Comparison of ENCODE assay signal across 8 mouse cellular contexts in the genomic region with DNA sequence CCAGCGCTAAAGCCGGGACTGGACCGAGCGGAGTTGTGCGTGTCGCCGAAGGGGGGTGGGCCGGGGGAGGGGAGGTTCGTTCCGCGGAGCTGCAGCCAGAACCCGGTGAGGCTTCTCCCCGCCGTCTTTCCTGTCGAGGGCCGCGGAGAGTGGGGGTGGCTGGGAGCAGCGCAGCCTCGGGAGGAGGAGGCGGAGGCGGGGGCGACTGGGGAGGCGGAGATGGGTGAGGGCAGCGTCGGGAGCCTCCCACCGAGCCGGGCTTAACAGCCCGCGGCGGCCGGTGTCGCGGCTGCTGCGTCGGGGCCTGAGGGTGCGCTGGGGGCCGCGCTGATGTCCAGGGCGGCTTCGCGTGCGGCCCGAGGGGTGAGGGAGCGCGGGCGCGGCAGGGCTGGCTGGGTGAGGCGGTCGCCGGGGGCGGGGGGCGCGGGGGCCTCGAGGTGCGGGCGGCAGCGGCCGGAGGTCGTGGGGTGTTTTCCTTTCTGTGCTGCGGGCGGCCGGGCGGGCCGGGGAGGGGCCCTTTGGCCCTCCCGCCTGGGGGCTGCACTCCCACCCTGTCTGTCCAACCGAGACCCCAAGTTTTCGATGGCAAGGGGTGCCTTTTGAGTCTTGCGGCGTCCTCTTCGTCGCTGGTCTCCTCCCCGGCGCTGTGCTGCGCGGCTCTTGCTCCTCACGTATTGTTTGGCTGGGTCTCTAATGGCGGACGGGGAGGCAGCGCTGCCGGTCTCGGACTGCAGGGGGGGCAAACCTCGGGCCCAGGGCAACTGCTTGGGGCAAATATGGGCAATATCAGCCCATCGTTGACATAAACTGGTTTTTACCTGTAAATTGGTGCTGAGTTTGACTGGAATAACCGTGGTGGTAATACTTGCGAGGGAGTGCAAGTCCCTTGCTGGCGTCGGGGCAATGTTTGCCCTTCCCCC. TPM values are rescaled to one million over a fixed set of nuclear protein-coding genes. Genes with fewer than 3 reads are reported as not detected.
A peak's percentile ranks its signal among the peaks of the same experiment; 100 is the strongest.
DNase-seq lines count a peak whose midpoint lies in the region; ATAC-seq and TF ChIP-seq lines count a peak whose summit lies in the region.
"Not testable (repeated sequence)": the region's sequence is repeated elsewhere in the genome, so short reads cannot be mapped to it uniquely, and the experiment has no call there.

Gene Zmym2, plus strand, starts transcription at position 60 of the 920 bp plus-strand sequence.

- not testable (repeated sequence) for TF ChIP-seq EP300 in ES-Bruce4 (IDR thresholded peaks at IDR 0.05; ENCODE audit: insufficient read depth, low read depth, low read length); heart, postnatal 0 days (IDR thresholded peaks at IDR 0.05; ENCODE audit: low read depth); stomach, postnatal 0 days (optimal IDR thresholded peaks at IDR 0.05)

- not testable (repeated sequence) for H3K27me3 ChIP-seq in ES-Bruce4 (ENCODE audit: control insufficient read depth, insufficient read depth, low read length, poor library complexity, severe bottlenecking); forebrain, embryonic 13.5 days; heart, postnatal 0 days (ENCODE audit: control insufficient read depth, insufficient read depth, low read length); liver, embryonic 16.5 days (ENCODE audit: control insufficient read depth, insufficient read depth, low read depth, low read length); neural tube, embryonic 12.5 days (replicated peaks); stomach, postnatal 0 days (ENCODE audit: control insufficient read depth, insufficient read depth, low read length)

- H3K27ac ChIP-seq in ES-Bruce4 (ENCODE audit: insufficient read depth, low read length), result peak within 1 kb of the TSS; percentile 71
- peak within 1 kb of the TSS; percentile 99 for H3K27ac ChIP-seq in forebrain, embryonic 13.5 days
- H3K27ac ChIP-seq in heart, postnatal 0 days (ENCODE audit: low read depth), result peak within 1 kb of the TSS; percentile 100
- peak within 1 kb of the TSS; percentile 92 for H3K27ac ChIP-seq in liver, embryonic 16.5 days (ENCODE audit: low read length)
- peak within 1 kb of the TSS; percentile 98 for H3K27ac ChIP-seq in neural tube, embryonic 12.5 days
- peak within 1 kb of the TSS; percentile 100 for H3K27ac ChIP-seq in stomach, postnatal 0 days (replicated peaks)

- peaks cover 12% of the 10 kb centered on the region for H3K36me3 ChIP-seq in ES-Bruce4 (ENCODE audit: control insufficient read depth, insufficient read depth, low read length, poor library complexity, severe bottlenecking)
- H3K36me3 ChIP-seq in forebrain, embryonic 13.5 days (ENCODE audit: poor library complexity, severe bottlenecking), result peaks cover 18% of the 10 kb centered on the region
- peaks cover 10% of the 10 kb centered on the region; the same call in 1 of the 2 replicates for H3K36me3 ChIP-seq in heart, postnatal 0 days (replicated peaks; ENCODE audit: control insufficient read depth, insufficient read depth, low read length)
- not testable (repeated sequence) for H3K36me3 ChIP-seq in liver, embryonic 16.5 days (ENCODE audit: control insufficient read depth, insufficient read depth); stomach, postnatal 0 days (ENCODE audit: control insufficient read depth, insufficient read depth, low read length)
- H3K36me3 ChIP-seq in neural tube, embryonic 12.5 days, result peaks cover 14% of the 10 kb centered on the region; the same call in 1 of the 2 replicates

- H3K4me1 ChIP-seq in ES-Bruce4 (ENCODE audit: control insufficient read depth, insufficient read depth, low read length); heart, postnatal 0 days (ENCODE audit: control insufficient read depth, insufficient read depth); neural tube, embryonic 12.5 days; stomach, postnatal 0 days (replicated peaks; ENCODE audit: control insufficient read depth, insufficient read depth): not testable (repeated sequence)
- H3K4me1 ChIP-seq in forebrain, embryonic 13.5 days, result peaks cover 28% of the 10 kb centered on the region
- peaks cover 19% of the 10 kb centered on the region for H3K4me1 ChIP-seq in liver, embryonic 16.5 days (ENCODE audit: control insufficient read depth, low read depth, low read length)

- H3K4me2 ChIP-seq in forebrain, embryonic 13.5 days, result peak within 1 kb of the TSS; percentile 65
- peak within 1 kb of the TSS; percentile 86 for H3K4me2 ChIP-seq in heart, postnatal 0 days (ENCODE audit: low read depth, low read length)
- peak within 1 kb of the TSS; percentile 95 for H3K4me2 ChIP-seq in liver, embryonic 16.5 days (ENCODE audit: low read depth, low read length)
- peak within 1 kb of the TSS; percentile 71 for H3K4me2 ChIP-seq in neural tube, embryonic 12.5 days (replicated peaks)
- peak within 1 kb of the TSS; percentile 68 for H3K4me2 ChIP-seq in stomach, postnatal 0 days (replicated peaks; ENCODE audit: low read depth)

- TF ChIP-seq CTCF in ES-Bruce4 (IDR thresholded peaks at IDR 0.05; ENCODE audit: low read depth, low read length), result peak; percentile 28
- peak; percentile 50 for TF ChIP-seq CTCF in heart, postnatal 0 days (IDR thresholded peaks at IDR 0.05; ENCODE audit: low read depth)
- peak; percentile 68 for TF ChIP-seq CTCF in stomach, postnatal 0 days (IDR thresholded peaks at IDR 0.05; ENCODE audit: low read depth)

- under 1% methylated on average over 30 of the region's 87 CpGs for WGBS in forebrain, embryonic 13.5 days
- WGBS in heart, postnatal 0 days, result under 1% methylated on average over 38 of the region's 87 CpGs
- 0% methylated on average over 22 of the region's 87 CpGs for WGBS in liver, embryonic 16.5 days (ENCODE audit: insufficient replicate concordance)
- WGBS in neural tube, embryonic 12.5 days, result 2% methylated on average over 45 of the region's 87 CpGs
- WGBS in stomach, postnatal 0 days, result under 1% methylated on average over 32 of the region's 87 CpGs

- peak; percentile 63 for DNase-seq in heart, postnatal 0 days (ENCODE audit: low spot score)
- DNase-seq in kidney, postnatal 4 days, result peak; percentile 80 to 88
- DNase-seq in stomach, postnatal 0 days (ENCODE audit: low spot score), result peak; percentile 82

- not testable (repeated sequence) for H3K9me3 ChIP-seq in ES-Bruce4 (replicated peaks; ENCODE audit: control insufficient read depth, insufficient read depth, low read length, poor library complexity, severe bottlenecking); forebrain, embryonic 13.5 days (replicated peaks); heart, postnatal 0 days (replicated peaks; ENCODE audit: control insufficient read depth, low read length); liver, embryonic 16.5 days (replicated peaks; ENCODE audit: control insufficient read depth, low read length); neural tube, embryonic 12.5 days; stomach, postnatal 0 days (ENCODE audit: control insufficient read depth, low read length)

- TF ChIP-seq POLR2A in ES-Bruce4 (IDR thresholded peaks at IDR 0.05; ENCODE audit: insufficient read depth, low read length), result not testable (repeated sequence)

- peak within 1 kb of the TSS; percentile 94 for H3K9ac ChIP-seq in ES-Bruce4 (ENCODE audit: low read depth, poor library complexity, severe bottlenecking)
- H3K9ac ChIP-seq in forebrain, embryonic 13.5 days, result peak within 1 kb of the TSS; percentile 96
- H3K9ac ChIP-seq in heart, postnatal 0 days (replicated peaks; ENCODE audit: low read depth, low read length), result peak within 1 kb of the TSS; percentile 84
- peak within 1 kb of the TSS; percentile 89 for H3K9ac ChIP-seq in liver, embryonic 16.5 days (ENCODE audit: low read depth, low read length)
- H3K9ac ChIP-seq in neural tube, embryonic 12.5 days, result peak within 1 kb of the TSS; percentile 95
- peak within 1 kb of the TSS; percentile 96 for H3K9ac ChIP-seq in stomach, postnatal 0 days (ENCODE audit: low read length)

- ATAC-seq in cerebellum, adult (ENCODE audit: insufficient number of reproducible peaks, low FRiP score, low TSS enrichment), result 0 out of 2 replicates have a peak, but pooled peaks have one; percentile 22
- peak; percentile 31 for ATAC-seq in forebrain, embryonic 13.5 days
- ATAC-seq in heart, postnatal 0 days (ENCODE audit: insufficient read depth, low read depth), result peak; percentile 10
- ATAC-seq in liver, embryonic 16.5 days (ENCODE audit: low read depth), result peak; percentile 73
- ATAC-seq in neural tube, embryonic 12.5 days (ENCODE audit: low FRiP score, low read depth), result peak; percentile 35
- ATAC-seq in stomach, postnatal 0 days (ENCODE audit: low FRiP score, low TSS enrichment), result peak; percentile 25

- H3K4me3 ChIP-seq in ES-Bruce4 (ENCODE audit: low read depth, low read length), result peak within 1 kb of the TSS; percentile 99
- peak within 1 kb of the TSS; percentile 87 for H3K4me3 ChIP-seq in forebrain, embryonic 13.5 days
- H3K4me3 ChIP-seq in heart, postnatal 0 days (ENCODE audit: low read depth, low read length), result peak within 1 kb of the TSS; percentile 97
- peak within 1 kb of the TSS; percentile 84 for H3K4me3 ChIP-seq in liver, embryonic 16.5 days (ENCODE audit: low read depth, low read length)
- H3K4me3 ChIP-seq in neural tube, embryonic 12.5 days, result peak within 1 kb of the TSS; percentile 89
- peak within 1 kb of the TSS; percentile 86 for H3K4me3 ChIP-seq in stomach, postnatal 0 days (ENCODE audit: low read depth, low read length)

RNA-seq across cellular contexts. Expression of gene Zmym2, which starts in this region (rescaled TPM):
- 141 and 147 TPM in 2 replicates for polyA plus RNA-seq in ES-Bruce4 (2011; ENCODE audit: insufficient read depth, insufficient read length, low read depth, missing spikeins)
- 77.8 and 78.3 TPM in 2 replicates for polyA plus RNA-seq in forebrain, embryonic 13.5 days (2015; fragmentation: Nextera tagmentation; extraction: Ambion mirVana)
- total RNA-seq in heart, postnatal 0 days (2014; rRNA removed; ENCODE audit: low replicate concordance), result 18.4 and 20.8 TPM in 2 replicates
- 16.3 and 18.1 TPM in 2 replicates for polyA plus RNA-seq in heart, postnatal 0 days (2015; fragmentation: Nextera tagmentation; extraction: Ambion mirVana)
- 7.6 and 7.7 TPM in 2 replicates for polyA plus RNA-seq in liver, embryonic 16.5 days (2015; fragmentation: Nextera tagmentation; extraction: Ambion mirVana)
- 75.4 and 79.8 TPM in 2 replicates for polyA plus RNA-seq in neural tube, embryonic 12.5 days (2016; fragmentation: Nextera tagmentation; extraction: Ambion mirVana)
- 11.1 and 11.3 TPM in 2 replicates for polyA plus RNA-seq in stomach, postnatal 0 days (2015; fragmentation: Nextera tagmentation; extraction: Ambion mirVana)

Comparison
In these comparisons a context has a peak if more than half of its experiments do, and no peak if none do; other contexts are left out.
1. Peak in every context shown above with its lines: DNase-seq, ATAC-seq, H3K4me3 ChIP-seq and H3K27ac ChIP-seq.
2. ATAC-seq: peak in every context shown above with its lines; median percentile 73 in liver, embryonic 16.5 days; 35 in neural tube, embryonic 12.5 days; 31 in forebrain, embryonic 13.5 days; 25 in stomach, postnatal 0 days; 22 in cerebellum, adult; 10 in heart, postnatal 0 days.